Mouse (Mus musculus): ENCODE measurements at regions not wholly inside any gene's neighbourhood (a gene's known extent, or its start where the extent isn't known, plus 50 kb on each side); places are given as distances from the start of the nearest gene placed in this dataset.

GRCm38 (mm10) chr1:194160761-194161461, 457.1 kb upstream of the Plxna2 start:
- no peak for ATAC-seq (ENCODE audit: insufficient number of reproducible peaks, insufficient read depth, low FRiP score, low TSS enrichment)
- H3K27me3 ChIP-seq = no peaks in the 10 kb centered on the region
- H3K9me3 ChIP-seq = no peaks in the 10 kb centered on the region
- H3K4me2 ChIP-seq (replicated peaks) = no peak overlapping the region
- no peak overlapping the region for H3K27ac ChIP-seq
- H3K4me3 ChIP-seq = no peak overlapping the region
- H3K4me1 ChIP-seq = no peaks in the 10 kb centered on the region
- no peak overlapping the region for H3K9ac ChIP-seq
- WGBS = 59% methylated on average over 8 of the region's 8 CpGs
- H3K36me3 ChIP-seq = no peaks in the 10 kb centered on the region

GRCm38 (mm10) chr1:194157268-194157667, 460.8 kb upstream of the Plxna2 start:
- Histone ChIP-seq H3K27ac (no peak overlapping the region), H3K27me3 (no peaks in the 10 kb centered on the region), H3K4me2 (replicated peaks) (no peak overlapping the region), H3K9me3 (no peaks in the 10 kb centered on the region), H3K4me3 (no peak overlapping the region), H3K9ac (no peak overlapping the region), H3K36me3 (no peaks in the 10 kb centered on the region), H3K4me1 (no peaks in the 10 kb centered on the region)
- no peak for ATAC-seq (ENCODE audit: insufficient number of reproducible peaks, insufficient read depth, low FRiP score, low TSS enrichment)
- WGBS = 83% methylated on average over 6 of the region's 6 CpGs

- no peak overlapping the region for H3K27ac ChIP-seq
- no peak overlapping the region for H3K4me2 ChIP-seq (replicated peaks)
- no peaks in the 10 kb centered on the region for H3K4me1 ChIP-seq
- no peak overlapping the region for H3K4me3 ChIP-seq
- WGBS = 78% methylated on average over 11 of the region's 11 CpGs
- no peak overlapping the region for H3K9ac ChIP-seq
- H3K36me3 ChIP-seq = no peaks in the 10 kb centered on the region
- no peaks in the 10 kb centered on the region for H3K27me3 ChIP-seq
- no peak for ATAC-seq (ENCODE audit: insufficient number of reproducible peaks, insufficient read depth, low FRiP score, low TSS enrichment)
- H3K9me3 ChIP-seq = no peaks in the 10 kb centered on the region
Measured at GRCm38 (mm10) chr1:194148416-194149364, 469.3 kb upstream of the Plxna2 start.

- Histone ChIP-seq H3K27ac (no peak overlapping the region), H3K4me1 (no peaks in the 10 kb centered on the region), H3K4me3 (no peak overlapping the region), H3K9ac (no peak overlapping the region), H3K27me3 (no peaks in the 10 kb centered on the region), H3K9me3 (no peaks in the 10 kb centered on the region), H3K36me3 (no peaks in the 10 kb centered on the region), H3K4me2 (replicated peaks) (no peak overlapping the region)
- ATAC-seq (ENCODE audit: insufficient number of reproducible peaks, insufficient read depth, low FRiP score, low TSS enrichment) = no peak
- WGBS = 76% methylated on average over 4 of the region's 4 CpGs
Measured at GRCm38 (mm10) chr1:194117631-194118360, 500.2 kb upstream of the Plxna2 start.

- WGBS = 58% methylated on average over 1 of the region's 1 CpGs
- Histone ChIP-seq H3K36me3 (no peaks in the 10 kb centered on the region), H3K9ac (no peak overlapping the region), H3K4me2 (replicated peaks) (no peak overlapping the region), H3K27ac (no peak overlapping the region), H3K4me1 (peaks cover 3% of the 10 kb centered on the region; the same call in 1 of the 2 replicates), H3K4me3 (no peak overlapping the region), H3K9me3 (no peaks in the 10 kb centered on the region), H3K27me3 (no peaks in the 10 kb centered on the region)
- ATAC-seq (ENCODE audit: insufficient number of reproducible peaks, insufficient read depth, low FRiP score, low TSS enrichment) = no peak
Measured at GRCm38 (mm10) chr1:194114399-194114798, 503.6 kb upstream of the Plxna2 start.

GRCm38 (mm10) chr1:194111931-194112330, 506.1 kb upstream of the Plxna2 start:
- H3K4me2 ChIP-seq (replicated peaks) = no peak overlapping the region
- no peak for ATAC-seq (ENCODE audit: insufficient number of reproducible peaks, insufficient read depth, low FRiP score, low TSS enrichment)
- no peak overlapping the region for H3K9ac ChIP-seq
- no peaks in the 10 kb centered on the region for H3K36me3 ChIP-seq
- H3K27me3 ChIP-seq = no peaks in the 10 kb centered on the region
- no peaks in the 10 kb centered on the region for H3K9me3 ChIP-seq
- H3K27ac ChIP-seq = no peak overlapping the region
- no peak overlapping the region for H3K4me3 ChIP-seq
- WGBS = 85% methylated on average over 2 of the region's 2 CpGs
- peaks cover 15% of the 10 kb centered on the region for H3K4me1 ChIP-seq

- Histone ChIP-seq H3K4me2 (replicated peaks) (no peak overlapping the region), H3K27ac (no peak overlapping the region), H3K36me3 (no peaks in the 10 kb centered on the region), H3K4me3 (no peak overlapping the region), H3K4me1 (peaks cover 15% of the 10 kb centered on the region), H3K9ac (no peak overlapping the region), H3K27me3 (no peaks in the 10 kb centered on the region), H3K9me3 (no peaks in the 10 kb centered on the region)
- WGBS = 27% methylated on average over 5 of the region's 5 CpGs
- ATAC-seq (ENCODE audit: insufficient number of reproducible peaks, insufficient read depth, low FRiP score, low TSS enrichment) = no peak
Measured at GRCm38 (mm10) chr1:194109172-194110071, 508.6 kb upstream of the Plxna2 start.

- WGBS = 20% methylated on average over 2 of the region's 2 CpGs
- no peak overlapping the region for H3K27ac ChIP-seq
- H3K4me2 ChIP-seq (replicated peaks) = no peak overlapping the region
- no peak overlapping the region for H3K4me3 ChIP-seq
- H3K9ac ChIP-seq = no peak overlapping the region
- H3K27me3 ChIP-seq = no peaks in the 10 kb centered on the region
- peaks cover 15% of the 10 kb centered on the region for H3K4me1 ChIP-seq
- no peak for ATAC-seq (ENCODE audit: insufficient number of reproducible peaks, insufficient read depth, low FRiP score, low TSS enrichment)
- no peaks in the 10 kb centered on the region for H3K36me3 ChIP-seq
- H3K9me3 ChIP-seq = no peaks in the 10 kb centered on the region
Measured at GRCm38 (mm10) chr1:194108132-194108531, 509.9 kb upstream of the Plxna2 start.

GRCm38 (mm10) chr1:194107271-194107938, 510.6 kb upstream of the Plxna2 start:
- Histone ChIP-seq H3K27ac (no peak overlapping the region), H3K4me2 (replicated peaks) (no peak overlapping the region), H3K9me3 (no peaks in the 10 kb centered on the region), H3K9ac (no peak overlapping the region), H3K36me3 (no peaks in the 10 kb centered on the region), H3K27me3 (no peaks in the 10 kb centered on the region), H3K4me1 (peaks cover 15% of the 10 kb centered on the region), H3K4me3 (no peak overlapping the region)
- no peak for ATAC-seq (ENCODE audit: insufficient number of reproducible peaks, insufficient read depth, low FRiP score, low TSS enrichment)
- WGBS = 82% methylated on average over 3 of the region's 3 CpGs

GRCm38 (mm10) chr1:194089918-194090548, 528.0 kb upstream of the Plxna2 start:
- 74% methylated on average over 2 of the region's 2 CpGs for WGBS
- no peaks in the 10 kb centered on the region for H3K36me3 ChIP-seq
- no peak for ATAC-seq (ENCODE audit: insufficient number of reproducible peaks, insufficient read depth, low FRiP score, low TSS enrichment)
- H3K27me3 ChIP-seq = no peaks in the 10 kb centered on the region
- no peaks in the 10 kb centered on the region for H3K9me3 ChIP-seq
- no peak overlapping the region for H3K9ac ChIP-seq
- no peaks in the 10 kb centered on the region for H3K4me1 ChIP-seq
- no peak overlapping the region for H3K27ac ChIP-seq
- no peak overlapping the region for H3K4me2 ChIP-seq (replicated peaks)
- H3K4me3 ChIP-seq = no peak overlapping the region

Data from embryonic facial prominence, embryonic 12.5 days (tissue).